7 mouse cellular contexts compared by ENCODE assay signal in the genomic region with DNA sequence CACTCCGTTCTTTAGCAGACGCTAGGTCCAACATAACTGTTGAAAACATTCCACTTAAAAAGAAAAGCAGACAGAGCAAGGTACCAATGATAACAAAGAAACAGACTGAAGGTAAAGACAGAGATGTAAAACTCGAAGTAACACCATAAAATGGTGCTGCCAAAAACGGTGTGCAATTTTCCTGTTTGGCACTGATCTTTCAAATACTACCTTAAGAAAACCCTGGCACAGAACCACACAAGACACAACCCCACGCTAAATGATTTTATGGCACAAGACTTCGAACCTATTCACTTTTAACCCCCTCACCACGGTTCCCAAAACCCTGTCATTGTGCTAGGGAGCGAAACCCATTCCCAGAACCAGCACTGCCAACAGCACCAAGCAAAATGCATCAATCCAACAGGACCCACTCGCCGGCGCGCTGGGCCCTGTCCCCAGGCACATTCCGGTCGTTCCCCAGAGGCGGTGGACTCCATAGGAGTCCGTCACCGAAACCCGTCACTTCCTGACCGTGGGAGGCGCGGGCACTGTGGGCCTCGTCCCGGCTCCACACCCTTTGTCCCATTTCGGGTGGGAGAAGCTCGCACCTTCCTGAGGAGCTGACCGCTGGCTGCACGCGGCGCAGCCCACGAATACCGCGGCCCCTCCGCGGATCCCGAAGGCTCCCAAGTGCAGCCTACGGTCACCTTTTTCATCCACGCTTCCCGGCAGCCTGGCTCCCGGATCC. TPM values are rescaled to one million over a fixed set of nuclear protein-coding genes. Genes with fewer than 3 reads are reported as not detected.
DNase-seq lines count a peak whose midpoint lies in the region; ATAC-seq and TF ChIP-seq lines count a peak whose summit lies in the region.

No protein-coding gene starts in this region.

- in situ Hi-C loops in ES-E14 (cut with MboI; ENCODE audit: low sequenced_read_pairs in 2 of 2, unreplicated experiment in 2 of 2): no loop called here

- H3K9me3 ChIP-seq in ES-E14 (ENCODE audit: control insufficient read depth, insufficient read depth, low read depth, low read length): no peaks in the 10 kb centered on the region
- no peaks in the 10 kb centered on the region for H3K9me3 ChIP-seq in heart, embryonic 14.5 days (ENCODE audit: control insufficient read depth, low read length)
- H3K9me3 ChIP-seq in lung, embryonic 15.5 days: no peaks in the 10 kb centered on the region

- H3K36me3 ChIP-seq in ES-E14 (ENCODE audit: control insufficient read depth, insufficient read depth, low read length, poor library complexity, severe bottlenecking): peaks cover 9% of the 10 kb centered on the region; the same call in 1 of the 2 replicates
- peaks cover 31% of the 10 kb centered on the region for H3K36me3 ChIP-seq in heart, embryonic 14.5 days (ENCODE audit: control insufficient read depth, insufficient read depth, low read length)
- H3K36me3 ChIP-seq in lung, embryonic 15.5 days: peaks cover 29% of the 10 kb centered on the region

- peaks cover 1 to 2% of the 10 kb centered on the region in 2 experiments; a peak in 3 of 4 replicates for H3K4me1 ChIP-seq in ES-E14 (ENCODE audit: control insufficient read depth in 2 of 2, insufficient read depth in 2 of 2, low read length in 2 of 2, poor library complexity in 1 of 2)
- H3K4me1 ChIP-seq in heart, embryonic 14.5 days (ENCODE audit: control insufficient read depth in 2 of 2, insufficient read depth in 2 of 2, low read length in 2 of 2): peaks cover 2 to 16% of the 10 kb centered on the region in 2 experiments; a peak in 3 of 4 replicates
- peaks cover 19% of the 10 kb centered on the region for H3K4me1 ChIP-seq in lung, embryonic 15.5 days

- ATAC-seq in erythroid progenitor cell, adult 5-6 weeks (replicated peaks; ENCODE audit: low FRiP score, poor library complexity, severe bottlenecking): peak; percentile 12; the same call in 1 of the 2 replicates
- ATAC-seq in heart, embryonic 14.5 days (ENCODE audit: insufficient number of reproducible peaks, insufficient read depth, low FRiP score, low read depth): peak; percentile 14; the same call in 1 of the 2 replicates
- peak; percentile 17 for ATAC-seq in lung, embryonic 15.5 days (ENCODE audit: borderline replicate concordance, extremely low read depth, low FRiP score, low TSS enrichment)

- WGBS in heart, embryonic 14.5 days: under 1% methylated on average over 39 of the region's 39 CpGs
- WGBS in lung, embryonic 15.5 days: under 1% methylated on average over 39 of the region's 39 CpGs

- H3K9ac ChIP-seq in ES-E14 (ENCODE audit: insufficient read depth, low read depth, low read length, poor library complexity, severe bottlenecking): peak overlapping the region; percentile 81
- peak overlapping the region; percentile 93 for H3K9ac ChIP-seq in heart, embryonic 14.5 days (ENCODE audit: low read length)
- peak overlapping the region; percentile 97 for H3K9ac ChIP-seq in lung, embryonic 15.5 days

- no peaks in the 10 kb centered on the region for H3K27me3 ChIP-seq in heart, embryonic 14.5 days (ENCODE audit: control insufficient read depth, insufficient read depth, low read length)
- H3K27me3 ChIP-seq in lung, embryonic 15.5 days: no peaks in the 10 kb centered on the region

- H3K27ac ChIP-seq in ES-E14 (ENCODE audit: insufficient read depth, low read depth, low read length, poor library complexity, severe bottlenecking): no peak overlapping the region
- H3K27ac ChIP-seq in heart, embryonic 14.5 days (replicated peaks in 1 of 2; ENCODE audit: control insufficient read depth in 1 of 2, insufficient read depth in 1 of 2, low read depth in 2 of 2, low read length in 2 of 2): peak overlapping the region; percentile 66 to 85
- peak overlapping the region; percentile 83 for H3K27ac ChIP-seq in lung, embryonic 15.5 days

- DNase-seq in ES-E14 (ENCODE audit: low read depth, low spot score): no peak
- peak; percentile 82 for DNase-seq in adrenal gland, postnatal 14 days
- peak; percentile 47 to 75 for DNase-seq in kidney, postnatal 25 days
- peak; percentile 39 to 63 for DNase-seq in right cerebral cortex, adult 2 months (ENCODE audit: low spot score in 2 of 2)

- peak overlapping the region; percentile 79 to 89 for H3K4me3 ChIP-seq in ES-E14 (ENCODE audit: insufficient read depth in 1 of 2, low read depth in 1 of 2, low read length in 2 of 2, poor library complexity in 1 of 2, severe bottlenecking in 1 of 2)
- peak overlapping the region; percentile 85 to 100 for H3K4me3 ChIP-seq in heart, embryonic 14.5 days (ENCODE audit: control insufficient read depth in 1 of 2, insufficient read depth in 1 of 2, low read depth in 1 of 2, low read length in 2 of 2)
- peak overlapping the region; percentile 92 for H3K4me3 ChIP-seq in lung, embryonic 15.5 days

- H3K4me2 ChIP-seq in heart, embryonic 14.5 days (ENCODE audit: low read length): peak overlapping the region; percentile 91
- H3K4me2 ChIP-seq in lung, embryonic 15.5 days: peak overlapping the region; percentile 91

TF ChIP-seq in ES-E14, 5 proteins besides CTCF, POLR2A, EP300 and RAD21:
- TF ChIP-seq ZNF384 (IDR thresholded peaks at IDR 0.05; ENCODE audit: low read depth, low read length) (no peak), HCFC1 (IDR thresholded peaks at IDR 0.05; ENCODE audit: borderline replicate concordance, insufficient read depth, low read length) (no peak), CHD2 (IDR thresholded peaks at IDR 0.05; ENCODE audit: low read depth, low read length) (no peak), MAFK (IDR thresholded peaks at IDR 0.05; ENCODE audit: insufficient read depth, low read depth, low read length) (no peak), ZC3H11A (IDR thresholded peaks at IDR 0.05; ENCODE audit: borderline replicate concordance, low read depth, low read length) (no peak)

RNA-seq across cellular contexts. Expression of gene Cramp1l, which starts 0.6 kb away (rescaled TPM):
- 9.1 and 11.6 TPM in 2 replicates for total RNA-seq in ES-E14 (2012; rRNA removed)
- 23.3 and 26.7 TPM in 2 replicates for total RNA-seq in adrenal gland, postnatal 14 days (2021)
- 49.9 and 54.4 TPM in 2 replicates for total RNA-seq in erythroid progenitor cell, adult 5-6 weeks (2015; ENCODE audit: low replicate concordance)
- total RNA-seq in erythroid progenitor cell, adult 5-6 weeks (2017; ENCODE audit: low replicate concordance): 38.1 and 53.4 TPM in 2 replicates
- 6.4 and 7.6 TPM in 2 replicates for polyA plus RNA-seq in heart, embryonic 14.5 days (2014; fragmentation: Nextera tagmentation; extraction: Ambion mirVana)
- 6.3 and 7.6 TPM in 2 replicates for polyA plus RNA-seq in lung, embryonic 15.5 days (2015; fragmentation: Nextera tagmentation; extraction: Ambion mirVana)

RNA-seq across cellular contexts. Expression of gene Ift140, which starts 0.9 kb away (rescaled TPM):
- total RNA-seq in ES-E14 (2012; rRNA removed): 8.1 and 12.1 TPM in 2 replicates
- 30.0 and 43.7 TPM in 2 replicates for total RNA-seq in adrenal gland, postnatal 14 days (2021)
- total RNA-seq in erythroid progenitor cell, adult 5-6 weeks (2015; ENCODE audit: low replicate concordance): 129 and 130 TPM in 2 replicates
- 239 and 264 TPM in 2 replicates for total RNA-seq in erythroid progenitor cell, adult 5-6 weeks (2017; ENCODE audit: low replicate concordance)
- polyA plus RNA-seq in heart, embryonic 14.5 days (2014; fragmentation: Nextera tagmentation; extraction: Ambion mirVana): 9.9 and 10.6 TPM in 2 replicates
- polyA plus RNA-seq in lung, embryonic 15.5 days (2015; fragmentation: Nextera tagmentation; extraction: Ambion mirVana): 17.0 and 18.1 TPM in 2 replicates

RNA-seq across cellular contexts. Expression of gene Jpt2, which starts 54.5 kb away (rescaled TPM):
- 90.3 and 105 TPM in 2 replicates for total RNA-seq in ES-E14 (2012; rRNA removed)
- total RNA-seq in adrenal gland, postnatal 14 days (2021): 33.9 and 45.2 TPM in 2 replicates
- 33.2 and 39.0 TPM in 2 replicates for total RNA-seq in erythroid progenitor cell, adult 5-6 weeks (2015; ENCODE audit: low replicate concordance)
- 21.4 and 25.6 TPM in 2 replicates for total RNA-seq in erythroid progenitor cell, adult 5-6 weeks (2017; ENCODE audit: low replicate concordance)
- polyA plus RNA-seq in heart, embryonic 14.5 days (2014; fragmentation: Nextera tagmentation; extraction: Ambion mirVana): 62.1 and 63.1 TPM in 2 replicates
- 186 and 189 TPM in 2 replicates for polyA plus RNA-seq in lung, embryonic 15.5 days (2015; fragmentation: Nextera tagmentation; extraction: Ambion mirVana)
